Mouse (Mus musculus) ES-CJ7 (cell line): Measurements from ENCODE around the gene Cdk5rap2.

Source experiments
- DNase-seq: peaks from one replicate; pipeline ENCODE4 v3.0.0; 2011; ENCODE audit warnings: low read depth, low spot score

Gene Cdk5rap2

GRCm38 (mm10) chr4:70353656-70354055 is 56.6 kb downstream of the Cdk5rap2 start:
- no peak for DNase-seq

- DNase-seq = no peak
These were observed 74.6 kb downstream of the Cdk5rap2 start for GRCm38 (mm10) chr4:70335444-70336144.

GRCm38 (mm10) chr4:70334995-70335394 is 75.2 kb downstream of the Cdk5rap2 start:
- peak; percentile 12 for DNase-seq

- peak; percentile 4 for DNase-seq
These were observed 77.3 kb downstream of the Cdk5rap2 start for GRCm38 (mm10) chr4:70332981-70333380.

GRCm38 (mm10) chr4:70332576-70332975 is 77.7 kb downstream of the Cdk5rap2 start:
- peak; percentile 81 for DNase-seq

GRCm38 (mm10) chr4:70331181-70331580 is 79.1 kb downstream of the Cdk5rap2 start:
- DNase-seq = no peak

GRCm38 (mm10) chr4:70328033-70328432 is 82.2 kb downstream of the Cdk5rap2 start:
- DNase-seq = no peak

- DNase-seq = no peak
These were observed 82.8 kb downstream of the Cdk5rap2 start for GRCm38 (mm10) chr4:70327436-70327835.

GRCm38 (mm10) chr4:70321586-70321985 is 88.7 kb downstream of the Cdk5rap2 start:
- no peak for DNase-seq

GRCm38 (mm10) chr4:70312170-70312569 is 98.1 kb downstream of the Cdk5rap2 start:
- no peak for DNase-seq

GRCm38 (mm10) chr4:70311530-70311929 is 98.7 kb downstream of the Cdk5rap2 start:
- no peak for DNase-seq

GRCm38 (mm10) chr4:70307230-70307629 is 103.0 kb downstream of the Cdk5rap2 start:
- peak; percentile 63 for DNase-seq

- DNase-seq = no peak
These were observed 106.4 kb downstream of the Cdk5rap2 start for GRCm38 (mm10) chr4:70303870-70304269.

- DNase-seq = peak; percentile 10
These were observed 109.1 kb downstream of the Cdk5rap2 start for GRCm38 (mm10) chr4:70301187-70301586.

GRCm38 (mm10) chr4:70289361-70289760 is 120.9 kb downstream of the Cdk5rap2 start:
- no peak for DNase-seq

GRCm38 (mm10) chr4:70283163-70283562 is 127.1 kb downstream of the Cdk5rap2 start:
- no peak for DNase-seq

GRCm38 (mm10) chr4:70278882-70279281 is 131.4 kb downstream of the Cdk5rap2 start:
- DNase-seq = no peak

- no peak for DNase-seq
These were observed 132.2 kb downstream of the Cdk5rap2 start for GRCm38 (mm10) chr4:70278057-70278456.

- no peak for DNase-seq
These were observed 137.3 kb downstream of the Cdk5rap2 start for GRCm38 (mm10) chr4:70272943-70273342.

GRCm38 (mm10) chr4:70272527-70272926 is 137.7 kb downstream of the Cdk5rap2 start:
- no peak for DNase-seq

GRCm38 (mm10) chr4:70267213-70267906 is 142.9 kb downstream of the Cdk5rap2 start:
- DNase-seq = no peak

- DNase-seq = peak; percentile 62
These were observed 145.0 kb downstream of the Cdk5rap2 start for GRCm38 (mm10) chr4:70265248-70265647.

- DNase-seq = no peak
These were observed 147.4 kb downstream of the Cdk5rap2 start for GRCm38 (mm10) chr4:70262850-70263249.
